Mouse (Mus musculus): ENCODE measurements at regions not wholly inside any gene's neighbourhood (a gene's known extent, or its start where the extent isn't known, plus 50 kb on each side); places are given as distances from the start of the nearest gene placed in this dataset.

DNA sequence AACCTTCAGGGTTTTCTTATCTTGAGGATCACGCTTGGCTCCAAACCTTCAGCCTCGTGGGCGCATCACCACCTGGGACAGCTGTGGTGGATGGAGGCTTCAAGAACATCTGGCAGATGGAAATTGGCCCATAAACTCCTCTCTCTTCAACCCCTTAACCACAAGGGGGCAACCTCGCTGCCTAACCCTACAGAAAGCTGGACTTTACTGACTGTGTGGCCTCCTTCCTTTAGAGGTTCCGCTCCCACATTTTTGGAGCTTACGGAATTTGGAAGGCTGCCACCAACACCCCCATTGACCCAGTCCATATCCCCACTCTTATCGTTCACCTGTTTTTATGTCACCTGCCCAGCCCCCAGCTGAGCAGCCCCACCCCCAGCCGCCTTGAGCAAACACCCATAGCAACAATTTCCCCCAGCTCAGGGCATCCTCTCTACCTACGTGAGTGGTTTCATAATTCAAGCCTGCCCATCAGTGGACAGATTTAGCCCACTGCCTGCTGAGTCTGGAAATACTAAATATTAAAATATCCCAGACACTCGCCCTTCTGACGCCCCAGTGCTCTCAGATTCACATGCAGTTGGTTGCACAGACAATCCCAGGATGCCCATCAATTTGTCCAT, 167.0 kb upstream of the Slc22a22 start:
- no peak for DNase-seq

DNA sequence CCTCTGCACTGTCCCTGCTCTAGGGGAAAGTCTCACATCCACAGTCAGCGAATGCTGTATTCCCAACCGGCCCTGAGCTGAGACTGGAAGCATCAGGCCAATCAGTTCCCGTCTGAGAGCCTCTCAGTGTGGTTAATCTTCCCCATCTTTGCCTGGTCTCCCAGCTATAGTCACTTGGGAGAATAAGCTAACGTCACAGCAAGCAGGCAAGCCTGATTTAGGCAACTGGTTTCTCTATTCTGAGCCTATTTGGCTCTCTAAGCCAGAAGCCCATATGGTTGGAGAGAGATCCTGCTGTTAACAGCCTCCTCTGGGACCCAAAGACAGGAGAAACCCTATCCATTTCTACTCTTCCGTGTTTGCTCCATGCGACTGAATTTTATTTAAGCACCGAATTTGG, 161.7 kb upstream of the Slc22a22 start:
- DNase-seq, result peak; percentile 17 to 31

DNA sequence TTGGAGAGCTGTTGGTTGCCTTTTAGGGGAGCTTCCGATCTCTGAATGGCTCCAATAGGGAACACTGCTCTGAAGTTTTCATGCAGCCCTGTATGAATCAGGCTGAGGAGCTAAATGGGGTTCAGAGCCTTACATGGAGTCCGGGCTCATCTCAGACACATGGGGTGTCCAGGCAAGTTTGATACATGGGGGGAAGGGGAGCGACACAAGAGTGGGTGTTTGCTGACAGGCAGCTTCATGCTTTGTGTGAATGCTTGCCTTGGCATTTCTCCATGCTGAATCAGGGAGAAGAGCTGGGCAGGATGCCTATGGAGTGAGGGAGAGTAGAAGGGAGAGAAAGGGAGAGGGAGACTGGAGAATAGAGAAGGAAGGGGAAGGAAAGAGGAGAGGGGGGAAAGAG, 155.6 kb upstream of the Slc22a22 start:
- peak; percentile 41 to 54 for DNase-seq

DNA sequence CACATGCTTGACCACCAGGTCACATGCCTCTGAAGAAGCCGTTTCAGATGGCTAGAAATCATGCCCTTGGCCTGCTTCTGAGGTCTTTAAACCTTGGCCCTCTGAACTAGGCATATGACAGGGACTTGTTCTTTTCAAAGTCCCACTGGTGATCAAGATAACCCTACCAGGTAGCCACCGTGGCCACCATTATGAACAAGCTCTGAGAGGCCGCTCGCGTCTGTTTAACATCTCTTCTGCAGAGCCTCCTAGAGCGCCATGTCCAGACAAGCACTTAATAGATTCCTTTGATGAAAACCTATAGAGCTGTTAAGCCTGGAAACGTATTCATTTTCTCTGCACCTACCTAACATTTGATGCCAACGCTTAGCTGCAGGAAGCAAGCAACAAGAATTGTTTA, 155.1 kb upstream of the Slc22a22 start:
- DNase-seq, result no peak

DNA sequence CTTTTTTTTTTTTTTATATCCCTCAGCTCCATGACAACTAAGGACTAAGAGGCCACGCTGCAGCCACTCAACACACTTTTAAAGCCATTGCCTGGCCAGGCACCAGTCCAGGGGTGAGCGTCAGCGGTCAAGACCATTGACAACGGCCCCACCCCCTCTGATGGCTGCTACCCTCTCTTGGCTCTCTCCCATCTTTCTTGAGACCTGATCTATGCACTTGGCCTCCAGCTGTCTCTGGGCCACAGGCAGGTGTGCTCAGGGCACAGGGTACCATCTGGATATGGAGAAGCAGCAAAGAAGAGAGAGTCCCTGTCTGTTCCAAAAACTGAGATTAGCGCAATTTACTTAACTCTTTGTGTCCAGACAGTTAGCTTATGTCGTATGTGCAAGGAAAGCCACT, 141.0 kb upstream of the Slc22a22 start:
- DNase-seq, result no peak

DNA sequence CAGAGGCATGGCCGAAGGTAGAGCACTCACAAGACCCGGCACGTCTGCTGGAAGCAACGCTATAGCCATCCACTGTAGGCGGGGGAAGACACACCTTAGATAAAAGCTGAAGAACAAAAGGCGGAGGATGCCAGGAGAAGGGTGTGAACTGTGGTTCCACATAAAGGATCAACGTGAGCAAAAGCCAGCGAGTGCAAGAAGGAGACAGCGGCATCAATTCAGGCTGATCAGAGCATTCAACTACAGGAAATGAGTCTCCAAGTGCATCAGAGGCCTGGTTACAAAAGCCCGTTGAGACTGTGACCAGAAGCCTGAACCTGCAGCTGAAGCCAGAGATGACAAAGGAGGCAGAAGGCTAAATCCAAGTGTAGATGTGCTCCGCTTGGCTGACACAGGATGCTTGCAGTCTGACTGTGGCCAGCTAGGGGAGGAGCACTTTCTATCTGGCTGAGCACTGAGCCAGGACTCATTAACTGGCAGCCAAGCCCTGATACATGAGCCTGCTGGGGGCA, 139.5 kb upstream of the Slc22a22 start:
- no peak for DNase-seq

DNA sequence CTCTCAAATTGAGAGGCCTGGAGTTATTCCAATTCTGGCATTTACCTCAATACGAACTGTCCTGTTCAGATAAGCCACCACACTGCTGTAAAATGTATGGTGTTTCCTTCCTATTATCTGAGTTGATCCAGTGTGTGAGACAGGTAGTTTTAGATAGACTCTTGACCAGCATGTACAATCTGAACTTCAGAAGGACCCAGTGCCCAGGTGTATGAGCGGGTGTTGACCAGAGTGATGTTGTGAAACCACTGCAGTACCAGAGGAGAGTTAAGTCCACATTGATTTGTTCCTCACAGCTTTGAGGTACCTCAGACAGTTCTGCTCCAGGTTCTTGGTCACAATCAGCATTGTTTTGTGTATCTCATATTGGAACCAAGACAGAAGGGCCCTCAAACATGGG, 132.6 kb upstream of the Slc22a22 start:
- DNase-seq, result no peak

DNA sequence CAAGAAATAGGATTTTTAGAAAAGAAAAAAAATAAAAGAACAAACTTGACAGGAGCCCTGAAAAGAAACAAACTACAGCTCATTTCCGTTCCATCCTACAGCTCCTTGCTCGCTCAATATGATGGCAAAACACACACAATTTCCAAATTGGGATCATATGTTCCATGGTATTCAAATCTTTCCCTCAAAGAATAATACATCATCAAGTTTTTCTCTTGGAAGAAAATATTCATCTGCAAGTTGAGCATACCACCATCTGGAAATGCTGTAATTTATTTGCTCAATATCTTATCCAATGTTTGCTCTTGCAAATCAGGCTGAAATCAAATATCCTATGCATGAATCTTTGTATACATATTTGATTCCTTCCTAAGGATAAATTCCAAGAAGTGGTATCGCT, 131.1 kb upstream of the Slc22a22 start:
- DNase-seq, result no peak

DNA sequence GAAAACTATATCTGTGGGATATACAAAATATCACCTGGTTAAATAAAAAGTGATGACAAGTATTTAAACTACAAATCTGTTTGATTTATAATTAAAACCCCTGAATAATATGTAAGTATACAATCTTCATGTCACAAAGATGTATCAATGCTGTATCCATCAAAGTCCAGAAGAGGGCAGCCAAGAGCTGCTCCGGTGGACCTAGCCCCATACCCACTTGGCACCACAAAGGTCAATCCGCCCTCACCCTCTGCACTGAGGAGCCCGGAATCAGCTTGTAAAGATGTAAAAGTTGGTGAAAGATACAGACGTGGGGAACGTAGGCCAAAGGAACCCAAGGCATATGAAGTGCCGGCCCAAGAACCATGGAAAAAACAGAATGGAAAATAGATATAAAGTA, 123.1 kb upstream of the Slc22a22 start:
- peak; percentile 17 to 40 for DNase-seq

DNA sequence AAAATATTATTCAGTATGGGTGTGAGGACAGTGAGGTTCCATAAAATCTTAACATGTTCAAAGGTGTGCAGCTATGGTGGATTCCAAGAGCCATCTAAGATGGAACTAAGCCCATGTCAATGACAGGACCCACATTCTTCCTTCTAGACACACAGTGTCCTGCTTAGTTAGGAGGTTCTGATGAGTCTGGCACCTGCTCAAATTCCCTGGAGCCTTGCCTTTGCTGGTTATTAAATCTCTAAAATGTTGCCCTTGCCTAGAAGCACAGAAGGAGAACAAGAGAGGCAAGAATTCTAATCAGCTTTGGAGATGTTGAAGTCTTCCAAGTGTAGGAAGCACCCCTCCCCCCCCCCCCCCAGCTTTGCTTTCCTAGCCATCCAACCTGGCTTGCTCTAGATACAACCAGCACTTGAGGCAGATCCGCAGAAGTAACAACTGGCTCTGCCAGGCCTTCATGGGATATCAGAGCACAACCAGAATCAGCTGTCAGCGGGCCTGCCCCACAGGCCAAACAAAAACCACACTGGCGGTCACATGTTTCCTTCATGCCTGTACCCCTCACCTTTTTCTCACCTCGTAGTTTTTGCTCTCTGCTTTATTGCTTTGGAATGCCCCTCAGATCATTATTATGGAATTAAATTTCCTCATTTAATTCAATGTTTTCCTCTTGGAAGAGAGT, 116.0 kb upstream of the Slc22a22 start:
- DNase-seq, result no peak

DNA sequence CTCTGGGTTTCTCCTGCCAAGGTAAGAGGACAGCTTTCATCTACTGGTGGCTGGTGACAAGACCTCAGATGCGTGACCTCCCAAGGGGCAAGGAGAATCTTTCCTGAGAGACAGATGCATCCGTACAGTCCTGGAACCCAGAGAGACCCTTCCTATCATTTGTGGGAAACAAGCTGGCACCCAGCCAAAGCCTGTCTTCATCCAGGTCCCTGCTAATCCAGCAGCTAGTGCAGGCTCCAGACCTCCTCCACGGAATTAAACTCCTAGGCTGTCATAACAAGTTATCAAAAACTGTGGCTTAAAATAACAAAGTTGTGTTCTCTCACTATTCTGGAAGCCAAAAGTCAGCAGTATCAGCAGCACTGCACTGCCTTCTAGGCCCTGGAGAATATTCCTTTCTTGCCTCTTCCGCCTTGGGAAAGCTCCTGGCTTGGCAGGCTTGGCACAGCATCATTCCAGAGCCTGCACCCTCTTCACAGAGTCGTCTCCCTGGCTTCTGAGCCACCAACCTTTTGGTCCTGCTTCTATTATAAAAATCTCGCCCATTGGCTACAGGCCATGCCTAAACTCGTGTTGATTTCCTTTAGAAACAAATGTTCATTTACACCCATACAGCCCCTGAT, 113.3 kb upstream of the Slc22a22 start:
- no peak for DNase-seq

DNA sequence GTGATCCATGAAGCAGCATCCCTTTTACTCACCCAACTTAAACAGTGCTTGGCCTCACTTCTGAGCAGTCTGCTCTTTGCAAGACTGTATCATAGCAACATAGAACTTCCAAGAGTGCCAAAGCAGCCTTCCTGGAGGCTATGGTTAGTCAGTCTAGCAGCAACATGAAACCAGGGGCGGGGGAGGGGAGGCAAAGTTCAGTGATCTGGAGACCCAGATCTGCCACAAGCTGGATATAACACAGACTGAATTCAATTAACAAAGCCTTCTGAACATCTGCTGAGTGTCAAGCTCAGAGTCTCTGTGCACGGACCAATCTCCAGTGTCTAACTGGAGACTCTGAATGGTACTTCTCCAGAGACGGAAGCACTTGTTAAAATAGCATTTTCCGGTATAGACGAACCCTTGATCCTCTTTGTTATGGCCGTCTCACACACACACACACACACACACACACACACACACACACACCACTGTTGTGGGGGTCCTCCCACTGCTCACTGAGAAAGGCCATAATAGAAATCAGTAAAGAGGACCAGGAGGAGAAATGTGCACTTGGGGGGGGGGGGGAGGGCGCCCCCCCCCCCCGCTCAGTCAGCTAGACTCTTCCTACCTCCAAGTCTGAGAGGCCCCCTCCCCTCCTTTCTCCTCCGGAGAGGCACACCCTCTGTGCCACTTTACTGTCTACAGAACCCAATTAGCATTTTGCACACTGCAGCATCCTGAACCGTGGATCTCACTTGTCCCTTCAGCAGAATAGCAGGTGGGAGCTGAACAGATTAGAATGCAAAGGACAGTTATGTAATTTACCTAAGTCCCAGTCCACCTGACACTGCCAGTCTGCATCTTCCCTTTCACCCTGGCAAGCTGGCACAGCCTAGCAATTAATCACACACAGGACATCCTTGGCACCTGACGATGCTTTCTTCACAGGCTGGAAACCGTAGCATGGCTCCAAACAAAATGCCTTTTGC, 112.3 kb upstream of the Slc22a22 start:
- no peak for DNase-seq

DNA sequence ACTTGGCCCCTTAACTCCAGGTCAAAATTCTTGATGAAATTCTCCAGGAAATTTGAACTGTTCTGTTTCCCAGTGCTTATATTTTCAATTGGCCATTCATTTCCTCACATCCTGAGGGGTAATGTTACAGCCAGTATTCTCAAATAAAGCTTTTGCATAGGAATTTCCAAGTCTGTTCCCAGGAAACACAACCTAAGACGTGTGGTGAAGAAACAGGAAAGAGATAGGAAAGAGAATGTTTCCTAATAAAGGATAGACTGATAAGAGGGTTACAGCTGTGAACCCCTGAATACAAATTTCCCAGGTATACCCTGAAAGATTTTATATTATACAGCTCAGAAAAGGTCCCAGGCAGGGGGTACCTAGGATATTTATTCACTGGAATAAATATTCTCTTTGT, 108.0 kb upstream of the Slc22a22 start:
- no peak for DNase-seq

DNA sequence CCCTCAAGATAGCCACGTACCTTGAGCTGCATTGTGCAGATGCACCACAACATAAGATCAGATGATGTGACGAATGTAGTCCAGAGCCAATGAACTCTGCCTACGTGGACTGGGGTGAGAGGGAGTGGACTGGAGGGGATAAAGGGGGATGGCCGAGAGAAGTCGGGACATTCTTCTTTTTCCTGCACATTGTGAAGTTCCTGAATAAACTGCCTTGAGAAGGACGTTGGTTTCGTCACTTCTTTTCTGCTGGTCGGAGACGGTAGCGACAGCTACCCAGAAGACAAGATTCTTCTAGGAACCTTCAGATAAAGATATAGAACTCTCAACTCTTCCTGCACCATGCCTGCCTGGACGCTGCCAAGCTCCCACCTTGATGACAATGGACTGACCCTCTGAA, 107.1 kb upstream of the Slc22a22 start:
- no peak for DNase-seq

DNA sequence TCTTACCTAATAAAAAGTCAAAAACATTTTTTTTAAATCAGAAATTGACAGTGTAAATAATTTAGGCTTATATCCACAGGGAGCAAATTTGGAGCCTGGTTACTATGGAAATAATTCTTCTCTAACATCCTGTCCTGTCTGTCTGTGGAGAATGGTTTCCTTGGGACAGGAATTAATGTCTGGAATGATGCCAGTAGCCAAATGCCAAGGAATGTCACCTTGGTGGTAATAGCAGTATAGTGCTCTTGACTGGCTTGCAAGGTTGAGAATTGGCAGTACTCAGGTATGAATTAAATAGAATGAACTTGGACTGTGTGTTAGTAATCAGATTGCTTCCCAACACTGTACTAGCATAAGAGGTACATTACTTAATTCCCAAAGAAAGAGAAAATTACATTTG, 103.8 kb upstream of the Slc22a22 start:
- no peak for DNase-seq

DNA sequence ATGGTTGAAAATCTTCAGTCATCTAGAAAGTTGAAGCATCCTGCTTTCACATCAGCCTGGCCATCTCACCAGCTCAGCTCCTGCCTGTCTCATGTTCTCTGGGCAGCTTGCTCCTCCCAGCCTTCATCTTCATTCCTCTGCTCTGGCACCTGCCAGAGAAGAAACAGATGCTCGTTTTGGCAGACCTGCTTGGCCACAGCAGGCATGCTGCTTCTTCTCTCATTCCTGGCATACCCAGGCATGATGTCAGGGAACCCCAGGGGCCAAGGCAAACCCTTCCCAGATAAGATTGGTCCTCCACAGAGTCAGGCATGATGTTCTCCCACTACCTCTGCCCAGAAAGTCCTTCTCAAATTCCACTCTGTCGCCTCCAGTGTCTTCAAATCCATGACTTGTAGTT, 101.4 kb upstream of the Slc22a22 start:
- no peak for DNase-seq

DNA sequence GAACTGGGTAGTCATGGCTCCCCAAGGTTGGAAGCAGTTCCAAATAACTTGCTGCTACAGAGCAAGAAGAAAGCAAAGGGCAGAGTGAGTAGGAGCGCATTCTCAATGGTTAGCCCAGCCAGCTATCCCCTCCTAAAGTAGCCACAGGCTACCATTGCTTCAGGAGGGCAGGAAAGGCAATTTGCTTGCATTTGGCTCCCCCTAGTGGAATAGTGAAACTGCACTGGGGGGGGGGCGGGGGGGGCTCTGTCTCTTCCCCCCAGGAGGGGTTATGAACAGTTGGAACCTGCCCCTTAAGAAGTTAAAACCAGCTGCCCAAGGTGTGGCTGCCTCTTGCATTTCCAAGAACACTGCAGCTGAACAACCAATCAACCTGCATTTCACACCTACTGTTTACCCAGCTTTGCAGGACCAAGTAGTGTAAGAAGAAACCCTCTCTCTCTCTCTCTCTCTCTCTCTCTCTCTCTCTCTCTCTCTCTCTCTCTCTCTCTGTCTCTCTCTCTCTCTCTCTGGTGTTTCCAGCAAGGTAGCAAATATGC, 96.7 kb upstream of the Slc22a22 start:
- DNase-seq, result no peak

DNA sequence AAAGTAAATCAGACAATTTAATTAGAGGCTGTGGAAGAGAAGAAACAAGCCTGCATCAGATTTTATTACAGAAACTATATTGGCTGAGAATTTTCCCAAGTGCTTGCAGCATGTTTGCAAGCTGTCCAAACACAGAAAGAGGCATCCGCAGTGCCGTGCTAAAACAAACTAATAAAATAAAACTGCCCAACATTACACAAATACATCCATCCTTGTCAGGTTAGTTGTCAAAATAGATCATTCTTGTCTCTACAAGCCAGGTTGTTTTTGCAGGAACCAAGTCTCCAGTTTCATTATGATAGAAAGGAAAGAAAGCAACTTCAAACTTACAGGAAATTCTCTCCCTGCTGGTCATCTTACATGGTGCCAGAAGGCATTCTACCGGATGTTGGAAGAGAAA, 95.0 kb upstream of the Slc22a22 start:
- no peak for DNase-seq

DNA sequence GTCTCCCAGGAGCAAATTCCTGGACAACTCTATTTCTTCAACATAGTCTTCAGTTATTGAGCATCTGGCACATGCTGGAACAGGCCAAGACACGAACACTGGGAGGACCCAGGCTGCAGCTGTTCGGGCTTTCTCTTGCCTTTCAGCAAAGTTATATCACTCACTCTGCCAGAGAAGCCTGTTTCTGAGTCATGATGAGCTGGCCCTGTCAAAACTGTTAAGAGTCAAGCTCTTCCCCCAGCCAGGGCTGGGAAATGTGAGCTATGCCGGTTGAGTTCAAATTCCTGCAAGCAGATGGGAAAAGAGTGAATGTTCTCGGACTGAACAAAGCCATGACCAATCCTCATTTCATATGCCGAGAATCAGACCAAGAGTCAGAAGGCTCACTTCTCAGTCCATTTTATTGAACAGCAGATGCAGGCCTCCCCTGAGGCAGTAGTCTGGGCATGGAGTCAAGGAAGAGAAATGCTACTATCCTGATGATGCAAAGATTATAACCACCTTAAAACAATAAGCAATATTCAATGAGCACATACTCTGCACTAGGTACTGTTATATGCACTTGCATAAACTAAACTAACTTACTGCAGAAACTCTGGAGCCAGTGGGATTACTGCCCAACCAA, 90.7 kb upstream of the Slc22a22 start:
- DNase-seq, result no peak

DNA sequence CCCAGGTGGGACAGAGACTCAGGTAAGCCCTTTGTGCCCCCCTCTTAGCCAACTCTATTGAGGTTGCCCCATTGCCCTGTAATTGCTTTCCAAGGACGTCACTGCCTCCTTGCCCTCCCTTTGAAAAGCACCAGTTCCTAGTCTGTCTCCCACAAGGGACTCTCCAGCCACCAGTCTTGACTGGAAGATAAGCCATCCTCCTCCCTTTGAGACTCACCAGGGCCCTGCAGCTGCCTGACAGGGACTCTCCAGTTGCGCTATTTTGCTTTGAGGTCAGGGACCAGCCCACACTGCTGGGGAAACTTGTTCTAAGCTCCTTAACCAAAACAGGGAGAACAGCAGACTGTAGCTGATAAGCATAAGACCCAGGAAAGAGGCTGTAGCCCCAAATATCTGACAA, 69.7 kb upstream of the Slc22a22 start:
- no peak for DNase-seq

DNA sequence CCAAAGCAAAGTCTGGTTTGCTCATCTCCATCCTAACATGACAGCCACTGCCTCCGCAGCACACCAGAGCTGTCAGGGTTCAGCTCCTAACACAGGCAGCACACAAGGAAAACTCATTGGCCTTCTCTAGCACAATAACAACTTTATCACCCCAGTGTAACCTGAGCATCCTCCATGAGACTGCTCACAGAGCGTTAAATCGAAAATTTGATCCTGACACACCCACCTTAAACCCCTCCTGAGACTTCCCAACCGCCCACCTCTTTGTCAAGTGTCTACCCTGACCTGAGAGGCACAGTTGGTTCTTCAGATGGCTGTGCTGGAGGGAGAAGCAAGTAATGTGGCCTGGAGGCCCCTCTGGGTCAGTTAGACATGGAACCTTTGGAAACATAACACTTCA, 67.7 kb upstream of the Slc22a22 start:
- no peak for DNase-seq

DNA sequence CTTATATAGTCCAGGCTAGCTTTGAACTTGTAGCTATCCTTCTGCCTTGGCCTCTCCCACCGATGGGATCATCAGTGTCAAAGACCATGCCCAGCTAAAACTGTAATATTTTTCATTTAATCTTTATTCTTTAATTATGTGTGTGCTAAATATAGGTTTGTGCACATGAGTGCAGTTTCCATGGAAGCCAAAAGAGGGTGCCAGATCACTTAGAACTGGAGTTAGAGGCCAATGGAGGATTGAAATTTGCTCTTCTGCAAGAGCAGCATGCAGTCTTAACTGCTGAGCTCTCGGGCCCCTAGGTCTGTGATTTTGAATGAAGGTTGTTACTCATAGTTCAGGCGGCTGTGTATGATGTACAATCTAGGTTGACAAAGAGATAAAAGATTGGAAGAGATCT, 66.6 kb upstream of the Slc22a22 start:
- no peak for DNase-seq

Data from layer of hippocampus, postnatal 36 days (tissue).